In genomic region chr14:51483671-51484070, GRCm38 (mm10) we compare ENCODE assay signal across 28 mouse cellular contexts. TPM values are rescaled to one million over a fixed set of nuclear protein-coding genes. Genes with fewer than 3 reads are reported as not detected.
DNase-seq lines count a peak whose midpoint lies in the region; ATAC-seq and TF ChIP-seq lines count a peak whose summit lies in the region.
"Had no signal": no experiment of that assay in that cellular context is flagged by ENCODE, and none has a peak within 500 bp of the region (broad histone marks: within the 10 kb centered on the region; RNA-seq: fewer than 3 reads in every experiment).

No protein-coding gene starts in this region.

- H3K79me2 ChIP-seq in MEL (ENCODE audit: control insufficient read depth, insufficient read depth, low read length, poor library complexity) = no peaks in the 10 kb centered on the region

- no peak overlapping the region for H3K4me3 ChIP-seq in MEL (ENCODE audit: control insufficient read depth in 1 of 2, insufficient read depth in 1 of 2, low read depth in 2 of 2, low read length in 2 of 2)
- H3K4me3 ChIP-seq: embryonic facial prominence, embryonic 10.5 days; embryonic facial prominence, embryonic 12.5 days; forebrain, embryonic 13.5 days; forebrain, embryonic 15.5 days had no signal

- H3K27me3 ChIP-seq in MEL (ENCODE audit: control insufficient read depth in 1 of 2, insufficient read depth in 2 of 2, low read length in 2 of 2) = no peaks in the 10 kb centered on the region
- H3K27me3 ChIP-seq: CH12.LX; embryonic facial prominence, embryonic 12.5 days; forebrain, embryonic 13.5 days; forebrain, embryonic 15.5 days; Patski had no signal

- no peak for TF ChIP-seq CTCF in MEL (IDR thresholded peaks at IDR 0.05 in 2 of 3, conservative IDR thresholded peaks at IDR 0.05 in 1 of 3; ENCODE audit: control insufficient read depth in 1 of 3, insufficient read depth in 1 of 3, low read depth in 2 of 3, low read length in 3 of 3, poor library complexity in 1 of 3, severe bottlenecking in 1 of 3)

- H3K9ac ChIP-seq in MEL (ENCODE audit: control insufficient read depth, low read depth, low read length, poor library complexity, severe bottlenecking) = no peak overlapping the region
- H3K9ac ChIP-seq: embryonic facial prominence, embryonic 12.5 days; forebrain, embryonic 13.5 days; forebrain, embryonic 15.5 days; forebrain, postnatal 0 days had no signal

- no peak for TF ChIP-seq POLR2A in MEL (IDR thresholded peaks at IDR 0.05; ENCODE audit: control insufficient read depth in 1 of 2, insufficient read depth in 1 of 2, low read depth in 1 of 2, low read length in 2 of 2, poor library complexity in 1 of 2)

- H3K9me3 ChIP-seq in MEL (replicated peaks; ENCODE audit: insufficient read depth, low read length) = no peaks in the 10 kb centered on the region
- H3K9me3 ChIP-seq: embryonic facial prominence, embryonic 12.5 days; forebrain, embryonic 15.5 days; G1E had no signal

- no peaks in the 10 kb centered on the region; a peak in 1 of 4 replicates for H3K4me1 ChIP-seq in MEL (ENCODE audit: control insufficient read depth in 1 of 2, insufficient read depth in 2 of 2, low read length in 2 of 2)
- H3K4me1 ChIP-seq: embryonic facial prominence, embryonic 10.5 days; embryonic facial prominence, embryonic 12.5 days; forebrain, embryonic 13.5 days; forebrain, embryonic 15.5 days had no signal

- TF ChIP-seq EP300 in MEL (IDR thresholded peaks at IDR 0.05; ENCODE audit: low read depth in 1 of 2, low read length in 2 of 2) = no peak

- no peak for TF ChIP-seq RAD21 in MEL (IDR thresholded peaks at IDR 0.05; ENCODE audit: low read depth, low read length)

- DNase-seq in 3T3-L1 (ENCODE audit: low read depth, low spot score) (peak; percentile 76), MEL (ENCODE audit: low read depth, low spot score) (peak; percentile 17), adipocyte (ENCODE audit: low spot score) (peak; percentile 55)
- no peak for DNase-seq in frontal cortex, postnatal 36 days (ENCODE audit: low spot score in 2 of 2)
- DNase-seq in spleen, postnatal 10 days (ENCODE audit: low spot score in 2 of 2) = no peak
- DNase-seq in layer of hippocampus, adult 18-20 months (ENCODE audit: low spot score in 2 of 2) = no peak
- DNase-seq: cerebellum, adult 11-12 months; cerebellum, adult 2 months; cerebellum, adult 9-10 months; cerebellum, postnatal 10 days; cerebellum, postnatal 25 days; forebrain, postnatal 0 days had no signal

- H3K27ac ChIP-seq in MEL (ENCODE audit: control insufficient read depth, low read depth, low read length) = no peak overlapping the region
- H3K27ac ChIP-seq: embryonic facial prominence, embryonic 10.5 days; embryonic facial prominence, embryonic 12.5 days; forebrain, embryonic 13.5 days; forebrain, embryonic 15.5 days had no signal

- no peaks in the 10 kb centered on the region for H3K36me3 ChIP-seq in MEL (ENCODE audit: control insufficient read depth in 1 of 2, insufficient read depth in 2 of 2, low read length in 2 of 2)
- H3K36me3 ChIP-seq: embryonic facial prominence, embryonic 10.5 days; embryonic facial prominence, embryonic 12.5 days; forebrain, embryonic 15.5 days; G1E had no signal

- no peak for ATAC-seq in granulocyte monocyte progenitor cell, adult 5-6 weeks (replicated peaks; ENCODE audit: poor library complexity, severe bottlenecking)
- ATAC-seq: activated CD4-positive, CD25-positive, alpha-beta regulatory T cell, adult 4 months; CD4-positive, CD25-positive, alpha-beta regulatory T cell, adult 4 months; forebrain, embryonic 13.5 days; forebrain, embryonic 15.5 days; forebrain, postnatal 0 days; Patski had no signal

TF ChIP-seq in MEL, 35 proteins besides CTCF, POLR2A, EP300 and RAD21:
- TF ChIP-seq USF2 (IDR thresholded peaks at IDR 0.05; ENCODE audit: borderline replicate concordance in 1 of 2, insufficient read depth in 1 of 2, low read depth in 1 of 2, low read length in 2 of 2) = no peak
- TF ChIP-seq RCOR1 (IDR thresholded peaks at IDR 0.05; ENCODE audit: low read depth, low read length) = no peak
- no peak for TF ChIP-seq CHD1 (IDR thresholded peaks at IDR 0.05; ENCODE audit: low read depth, low read length)
- no peak for TF ChIP-seq ZKSCAN1 (IDR thresholded peaks at IDR 0.05; ENCODE audit: low read depth, low read length)
- no peak for TF ChIP-seq MAZ (IDR thresholded peaks at IDR 0.05; ENCODE audit: low read depth, low read length)
- TF ChIP-seq GATA1 (IDR thresholded peaks at IDR 0.05; ENCODE audit: low read depth, low read length) = no peak

RNA-seq across cellular contexts. Expression of gene Vmn2r89, which starts 32.0 kb away (rescaled TPM):
- not detected in 2 replicates for total RNA-seq in MEL (2012; rRNA removed)
- not detected for polyA plus RNA-seq in MEL (2012; ENCODE audit: insufficient read depth in 1 of 2, insufficient read length in 2 of 2, low read depth in 1 of 2, low replicate concordance in 2 of 2, missing spikeins in 1 of 2)
- total RNA-seq in granulocyte monocyte progenitor cell, adult 5-6 weeks (2014; fragmentation: Nextera tagmentation) = not detected in 2 replicates
- not detected in 2 replicates for total RNA-seq in granulocyte monocyte progenitor cell, adult 5-6 weeks (2017)
- total RNA-seq in layer of hippocampus, adult 18-20 months (2021) = not detected
- total RNA-seq: adrenal gland, adult 8-10 months; adrenal gland, postnatal 14 days; adrenal gland, postnatal 36 days; forebrain, postnatal 0 days had no signal
- polyA plus RNA-seq: activated CD4-positive, CD25-positive, alpha-beta regulatory T cell, adult 4 months; cerebellum, adult 2 months; cortical plate, adult 2 months; embryonic facial prominence, embryonic 10.5 days; embryonic facial prominence, embryonic 12.5 days; embryonic facial prominence, embryonic 14.5 days; forebrain, embryonic 11.5 days; forebrain, embryonic 13.5 days; forebrain, embryonic 15.5 days; forebrain, postnatal 0 days; G1E; Patski had no signal

Comparison
In these comparisons a context has a peak if more than half of its experiments do, and no peak if none do; other contexts are left out.
1. DNase-seq: peak in 3T3-L1 (single experiment), MEL (single experiment) and adipocyte (single experiment); none in frontal cortex, postnatal 36 days (0 of 2), spleen, postnatal 10 days (0 of 2) and layer of hippocampus, adult 18-20 months (0 of 2).